Mouse (Mus musculus): ENCODE results near the gene Zfp971. TPM values are rescaled to one million over a fixed set of nuclear protein-coding genes. Genes with fewer than 3 reads are reported as not detected.
"Not testable (repeated sequence)": the region's sequence is repeated elsewhere in the genome, so short reads cannot be mapped to it uniquely, and the experiment has no call there.

Gene Zfp971
- total and polyA plus RNA-seq, 3 experiments, result 17.7 to 10,023 (median 59.7) TPM

GRCm38 (mm10) chr2:178078166-178078717, 55.2 kb downstream of the Zfp971 start, which contains the start of gene Zfp931:
Gene Zfp931, minus strand, starts transcription at chr2:178078476.
- H3K27me3 ChIP-seq (ENCODE audit: control insufficient read depth in 1 of 2, insufficient read depth in 2 of 2, low read length in 2 of 2); H3K4me3 ChIP-seq (ENCODE audit: control insufficient read depth in 1 of 2, insufficient read depth in 1 of 2, low read depth in 2 of 2, low read length in 2 of 2); H3K4me1 ChIP-seq (ENCODE audit: control insufficient read depth in 1 of 2, insufficient read depth in 2 of 2, low read length in 2 of 2); H3K79me2 ChIP-seq (ENCODE audit: control insufficient read depth, insufficient read depth, low read length, poor library complexity); H3K9ac ChIP-seq (ENCODE audit: control insufficient read depth, low read depth, low read length, poor library complexity, severe bottlenecking); H3K36me3 ChIP-seq (ENCODE audit: control insufficient read depth in 1 of 2, insufficient read depth in 2 of 2, low read length in 2 of 2); DNase-seq (ENCODE audit: low read depth, low spot score); H3K9me3 ChIP-seq (replicated peaks; ENCODE audit: insufficient read depth, low read length); H3K27ac ChIP-seq (ENCODE audit: control insufficient read depth, low read depth, low read length): not testable (repeated sequence)

Other genes with a start within 250 kb of the Zfp971 start
- 19.3 and 23.9 TPM in 2 replicates for gene Gm14325, start 182.9 kb upstream of the Zfp971 start, total RNA-seq (2012; rRNA removed)
- gene Gm14325, start 182.9 kb upstream of the Zfp971 start, polyA plus RNA-seq (2012; ENCODE audit: insufficient read depth in 1 of 2, insufficient read length in 2 of 2, low read depth in 1 of 2, low replicate concordance in 2 of 2, missing spikeins in 1 of 2), result 1,000 to 10,000 TPM in 1 of 2 experiments, 1 to 10 TPM in 1; 6.6 to 3,002 TPM
- gene Gm14327, start 126.2 kb upstream of the Zfp971 start, total RNA-seq (2012; rRNA removed), result not detected in 2 replicates
- not detected for gene Gm14327, start 126.2 kb upstream of the Zfp971 start, polyA plus RNA-seq (2012; ENCODE audit: insufficient read depth in 1 of 2, insufficient read length in 2 of 2, low read depth in 1 of 2, low replicate concordance in 2 of 2, missing spikeins in 1 of 2)
- gene Zfp972, start 97.7 kb upstream of the Zfp971 start, total RNA-seq (2012; rRNA removed), result 0.23 TPM in 1 of 2 replicates, not detected in the other
- gene Zfp972, start 97.7 kb upstream of the Zfp971 start, polyA plus RNA-seq (2012; ENCODE audit: insufficient read depth in 1 of 2, insufficient read length in 2 of 2, low read depth in 1 of 2, low replicate concordance in 2 of 2, missing spikeins in 1 of 2), result under 1 TPM in 1 of 2 experiments, not detected in 1; 0.26 TPM
- 13.3 and 17.1 TPM in 2 replicates for gene Gm14326, start 66.0 kb upstream of the Zfp971 start, total RNA-seq (2012; rRNA removed)
- gene Gm14326, start 66.0 kb upstream of the Zfp971 start, polyA plus RNA-seq (2012; ENCODE audit: insufficient read depth in 1 of 2, insufficient read length in 2 of 2, low read depth in 1 of 2, low replicate concordance in 2 of 2, missing spikeins in 1 of 2), result 10 to 100 TPM in 1 of 2 experiments, not detected in 1; 10.3 TPM
- not detected in 2 replicates for gene Zfp931, start 55.2 kb downstream of the Zfp971 start, total RNA-seq (2012; rRNA removed)
- under 1 TPM in 1 of 2 experiments, not detected in 1; 0.15 TPM for gene Zfp931, start 55.2 kb downstream of the Zfp971 start, polyA plus RNA-seq (2012; ENCODE audit: insufficient read depth in 1 of 2, insufficient read length in 2 of 2, low read depth in 1 of 2, low replicate concordance in 2 of 2, missing spikeins in 1 of 2)
- not detected in 2 replicates for gene Phactr3, start 95.7 kb downstream of the Zfp971 start, total RNA-seq (2012; rRNA removed)
- not detected for gene Phactr3, start 95.7 kb downstream of the Zfp971 start, polyA plus RNA-seq (2012; ENCODE audit: insufficient read depth in 1 of 2, insufficient read length in 2 of 2, low read depth in 1 of 2, low replicate concordance in 2 of 2, missing spikeins in 1 of 2)

Data from MEL (cell line).